Mouse (Mus musculus) erythroid progenitor cell, adult 5-6 weeks (primary cell): ENCODE results near the gene Rnaseh2a. TPM values are rescaled to one million over a fixed set of nuclear protein-coding genes. Genes with fewer than 3 reads are reported as not detected.
"Not testable (repeated sequence)": the region's sequence is repeated elsewhere in the genome, so short reads cannot be mapped to it uniquely, and the experiment has no call there.

ENCODE experiments used
- ATAC-seq: replicated peaks from 2 replicates; pipeline ENCODE4 v1.8.0; 2016; ENCODE audit warnings: moderate number of reproducible peaks, mild to moderate bottlenecking, moderate TSS enrichment, inconsistent platforms; ENCODE audit not compliant: poor library complexity, low FRiP score, severe bottlenecking
- total RNA-seq, 2 experiments: library from RNA; stranded (forward) in 1 of 2; stranded (reverse) in 1 of 2; fragments of 150-400 nt in 1 of 2; fragments of 186-747, 209-891 nt in 1 of 2; gene quantifications; 2 replicates each; pipeline versions ENCODE4 v1.2.3 to v1.2.4; 2015 to 2017; ENCODE audit warnings: low replicate concordance in 2 of 2

Gene Rnaseh2a
- total RNA-seq, 2 experiments from 2014 or later: 82.6 to 93.8 TPM

- ATAC-seq: peak; percentile 46
These were observed 59.6 kb downstream of the Rnaseh2a start for GRCm38 (mm10) chr8:84909949-84910348.

- ATAC-seq: no peak
These were observed 60.3 kb downstream of the Rnaseh2a start for GRCm38 (mm10) chr8:84909162-84909767.

- peak; percentile 84 for ATAC-seq
These were observed 61.0 kb downstream of the Rnaseh2a start, which contains the start of gene Dnase2a for GRCm38 (mm10) chr8:84908421-84909161. TSS of gene Dnase2a (plus strand) at chr8:84908560.

GRCm38 (mm10) chr8:84907979-84908378 lies 61.6 kb downstream of the Rnaseh2a start:
- not testable (repeated sequence) for ATAC-seq

GRCm38 (mm10) chr8:84907493-84907892 lies 62.1 kb downstream of the Rnaseh2a start:
- no peak for ATAC-seq

GRCm38 (mm10) chr8:84907037-84907436 lies 62.5 kb downstream of the Rnaseh2a start:
- ATAC-seq: no peak

Other genes starting within 250 kb of the Rnaseh2a start
- 12.2 and 21.6 TPM in 2 replicates for gene G430095P16Rik, start 246.8 kb downstream of the Rnaseh2a start, total RNA-seq (2015; ENCODE audit: low replicate concordance)
- gene G430095P16Rik, start 246.8 kb downstream of the Rnaseh2a start, total RNA-seq (2017; ENCODE audit: low replicate concordance): 1.1 and 13.2 TPM in 2 replicates
- 53.7 and 76.0 TPM in 2 replicates for gene Nfix, start 169.4 kb downstream of the Rnaseh2a start, total RNA-seq (2015; ENCODE audit: low replicate concordance)
- 33.6 and 36.8 TPM in 2 replicates for gene Nfix, start 169.4 kb downstream of the Rnaseh2a start, total RNA-seq (2017; ENCODE audit: low replicate concordance)
- gene Dand5, start 146.9 kb downstream of the Rnaseh2a start, total RNA-seq (2015; ENCODE audit: low replicate concordance): 2.5 and 3.8 TPM in 2 replicates
- gene Dand5, start 146.9 kb downstream of the Rnaseh2a start, total RNA-seq (2017; ENCODE audit: low replicate concordance): 5.4 and 6.7 TPM in 2 replicates
- gene Gadd45gip1, start 138.2 kb downstream of the Rnaseh2a start, total RNA-seq (2015; ENCODE audit: low replicate concordance): 6.7 and 7.6 TPM in 2 replicates
- 11.3 and 16.4 TPM in 2 replicates for gene Gadd45gip1, start 138.2 kb downstream of the Rnaseh2a start, total RNA-seq (2017; ENCODE audit: low replicate concordance)
- 273 and 355 TPM in 2 replicates for gene Rad23a, start 129.1 kb downstream of the Rnaseh2a start, total RNA-seq (2015; ENCODE audit: low replicate concordance)
- 296 and 306 TPM in 2 replicates for gene Rad23a, start 129.1 kb downstream of the Rnaseh2a start, total RNA-seq (2017; ENCODE audit: low replicate concordance)
- gene Calr, start 122.8 kb downstream of the Rnaseh2a start, total RNA-seq (2015; ENCODE audit: low replicate concordance): 261 and 337 TPM in 2 replicates
- 660 and 677 TPM in 2 replicates for gene Calr, start 122.8 kb downstream of the Rnaseh2a start, total RNA-seq (2017; ENCODE audit: low replicate concordance)
- gene Farsa, start 112.8 kb downstream of the Rnaseh2a start, total RNA-seq (2015; ENCODE audit: low replicate concordance): 11.2 and 19.7 TPM in 2 replicates
- 29.4 and 35.6 TPM in 2 replicates for gene Farsa, start 112.8 kb downstream of the Rnaseh2a start, total RNA-seq (2017; ENCODE audit: low replicate concordance)
- gene Syce2, start 97.7 kb downstream of the Rnaseh2a start, total RNA-seq (2015; ENCODE audit: low replicate concordance): 65.2 and 133 TPM in 2 replicates
- 9.2 and 29.9 TPM in 2 replicates for gene Syce2, start 97.7 kb downstream of the Rnaseh2a start, total RNA-seq (2017; ENCODE audit: low replicate concordance)
- 16.9 and 36.9 TPM in 2 replicates for gene Gcdh, start 75.8 kb downstream of the Rnaseh2a start, total RNA-seq (2015; ENCODE audit: low replicate concordance)
- gene Gcdh, start 75.8 kb downstream of the Rnaseh2a start, total RNA-seq (2017; ENCODE audit: low replicate concordance): 22.8 and 26.2 TPM in 2 replicates
- 262 and 325 TPM in 2 replicates for gene Klf1, start 67.8 kb downstream of the Rnaseh2a start, total RNA-seq (2015; ENCODE audit: low replicate concordance)
- 240 and 399 TPM in 2 replicates for gene Klf1, start 67.8 kb downstream of the Rnaseh2a start, total RNA-seq (2017; ENCODE audit: low replicate concordance)
- 32.7 and 33.2 TPM in 2 replicates for gene Dnase2a, start 61.2 kb downstream of the Rnaseh2a start, total RNA-seq (2015; ENCODE audit: low replicate concordance)
- gene Dnase2a, start 61.2 kb downstream of the Rnaseh2a start, total RNA-seq (2017; ENCODE audit: low replicate concordance): 74.6 and 78.4 TPM in 2 replicates
- gene Mast1, start 32.4 kb downstream of the Rnaseh2a start, total RNA-seq (2015; ENCODE audit: low replicate concordance): not detected in 2 replicates
- gene Mast1, start 32.4 kb downstream of the Rnaseh2a start, total RNA-seq (2017; ENCODE audit: low replicate concordance): not detected in 2 replicates
- gene Rtbdn, start 22.8 kb downstream of the Rnaseh2a start, total RNA-seq (2015; ENCODE audit: low replicate concordance): not detected in 2 replicates
- gene Rtbdn, start 22.8 kb downstream of the Rnaseh2a start, total RNA-seq (2017; ENCODE audit: low replicate concordance): not detected in 2 replicates
- not detected in 2 replicates for gene Gm49661, start 334 bp downstream of the Rnaseh2a start, total RNA-seq (2015; ENCODE audit: low replicate concordance)
- gene Gm49661, start 334 bp downstream of the Rnaseh2a start, total RNA-seq (2017; ENCODE audit: low replicate concordance): not detected in 2 replicates
- gene Prdx2, start 180 bp downstream of the Rnaseh2a start, total RNA-seq (2015; ENCODE audit: low replicate concordance): 2,168 and 2,598 TPM in 2 replicates
- 2,812 and 2,913 TPM in 2 replicates for gene Prdx2, start 180 bp downstream of the Rnaseh2a start, total RNA-seq (2017; ENCODE audit: low replicate concordance)
- 8.0 and 12.3 TPM in 2 replicates for gene Junb, start 9.0 kb upstream of the Rnaseh2a start, total RNA-seq (2015; ENCODE audit: low replicate concordance)
- 10.4 and 15.1 TPM in 2 replicates for gene Junb, start 9.0 kb upstream of the Rnaseh2a start, total RNA-seq (2017; ENCODE audit: low replicate concordance)
- 0.42 and 0.72 TPM in 2 replicates for gene Hook2, start 20.8 kb upstream of the Rnaseh2a start, total RNA-seq (2015; ENCODE audit: low replicate concordance)
- 2.6 and 4.6 TPM in 2 replicates for gene Hook2, start 20.8 kb upstream of the Rnaseh2a start, total RNA-seq (2017; ENCODE audit: low replicate concordance)
- gene Best2, start 44.8 kb upstream of the Rnaseh2a start, total RNA-seq (2015; ENCODE audit: low replicate concordance): not detected in 2 replicates
- not detected in 2 replicates for gene Best2, start 44.8 kb upstream of the Rnaseh2a start, total RNA-seq (2017; ENCODE audit: low replicate concordance)
- gene Asna1, start 55.5 kb upstream of the Rnaseh2a start, total RNA-seq (2015; ENCODE audit: low replicate concordance): 42.8 and 69.2 TPM in 2 replicates
- 19.0 and 29.3 TPM in 2 replicates for gene Asna1, start 55.5 kb upstream of the Rnaseh2a start, total RNA-seq (2017; ENCODE audit: low replicate concordance)
- gene Trir, start 57.1 kb upstream of the Rnaseh2a start, total RNA-seq (2015; ENCODE audit: low replicate concordance): 143 and 183 TPM in 2 replicates
- gene Trir, start 57.1 kb upstream of the Rnaseh2a start, total RNA-seq (2017; ENCODE audit: low replicate concordance): 140 and 476 TPM in 2 replicates
- gene Tnpo2, start 67.1 kb upstream of the Rnaseh2a start, total RNA-seq (2015; ENCODE audit: low replicate concordance): 24.9 and 35.6 TPM in 2 replicates
- gene Tnpo2, start 67.1 kb upstream of the Rnaseh2a start, total RNA-seq (2017; ENCODE audit: low replicate concordance): 31.8 and 40.2 TPM in 2 replicates
- 4.3 and 10.5 TPM in 2 replicates for gene Fbxw9, start 90.3 kb upstream of the Rnaseh2a start, total RNA-seq (2015; ENCODE audit: low replicate concordance)
- 1.4 and 2.8 TPM in 2 replicates for gene Fbxw9, start 90.3 kb upstream of the Rnaseh2a start, total RNA-seq (2017; ENCODE audit: low replicate concordance)
- not detected in 2 replicates for gene Gm5741, start 98.2 kb upstream of the Rnaseh2a start, total RNA-seq (2015; ENCODE audit: low replicate concordance)
- gene Gm5741, start 98.2 kb upstream of the Rnaseh2a start, total RNA-seq (2017; ENCODE audit: low replicate concordance): not detected in 2 replicates
- 13.4 and 15.9 TPM in 2 replicates for gene Dhps, start 102.0 kb upstream of the Rnaseh2a start, total RNA-seq (2015; ENCODE audit: low replicate concordance)
- 3.5 and 4.7 TPM in 2 replicates for gene Dhps, start 102.0 kb upstream of the Rnaseh2a start, total RNA-seq (2017; ENCODE audit: low replicate concordance)
- gene Wdr83os, start 111.0 kb upstream of the Rnaseh2a start, total RNA-seq (2015; ENCODE audit: low replicate concordance): 37.7 and 66.3 TPM in 2 replicates
- 7.3 and 23.1 TPM in 2 replicates for gene Wdr83os, start 111.0 kb upstream of the Rnaseh2a start, total RNA-seq (2017; ENCODE audit: low replicate concordance)
- gene Wdr83, start 111.5 kb upstream of the Rnaseh2a start, total RNA-seq (2015; ENCODE audit: low replicate concordance): 30.6 and 35.6 TPM in 2 replicates
- gene Wdr83, start 111.5 kb upstream of the Rnaseh2a start, total RNA-seq (2017; ENCODE audit: low replicate concordance): 15.8 and 17.6 TPM in 2 replicates
- 19.8 and 34.4 TPM in 2 replicates for gene Man2b1, start 113.5 kb upstream of the Rnaseh2a start, total RNA-seq (2015; ENCODE audit: low replicate concordance)
- gene Man2b1, start 113.5 kb upstream of the Rnaseh2a start, total RNA-seq (2017; ENCODE audit: low replicate concordance): 7.0 and 13.2 TPM in 2 replicates
- not detected in 2 replicates for gene Zfp791, start 153.3 kb upstream of the Rnaseh2a start, total RNA-seq (2015; ENCODE audit: low replicate concordance)
- gene Zfp791, start 153.3 kb upstream of the Rnaseh2a start, total RNA-seq (2017; ENCODE audit: low replicate concordance): not detected in 2 replicates
- not detected in 2 replicates for gene Cks1brt, start 182.2 kb upstream of the Rnaseh2a start, total RNA-seq (2015; ENCODE audit: low replicate concordance)
- gene Cks1brt, start 182.2 kb upstream of the Rnaseh2a start, total RNA-seq (2017; ENCODE audit: low replicate concordance): not detected in 2 replicates